Mouse (Mus musculus): Measurements from ENCODE around the gene Pink1.

GRCm38 (mm10) chr4:138367641-138368497 is 41.8 kb upstream of the Pink1 start, which contains the start of gene Cda:
- TF ChIP-seq CHD2 (IDR thresholded peaks at IDR 0.05; ENCODE audit: low read depth, low read length) (no peak), HCFC1 (IDR thresholded peaks at IDR 0.05; ENCODE audit: borderline replicate concordance, insufficient read depth, low read length) (no peak)

Data from ES-E14 (cell line).